Mouse (Mus musculus) testis, adult 2 months (tissue): ENCODE results near the gene Gm20388.

Source experiments
- CTCF ChIP-seq: fragments of 200-500 bp; IDR thresholded peaks from 2 replicates; pipeline ENCODE4 v1.5.1; 2012; ENCODE audit warnings: low read depth, mild to moderate bottlenecking, inconsistent platforms, low read length, moderate library complexity; ENCODE audit not compliant: control insufficient read depth, insufficient read depth, insufficient replicate concordance
- POLR2A ChIP-seq: fragments of 200-500 bp; IDR thresholded peaks from 2 replicates; pipeline ENCODE4 v1.6.1; 2012; ENCODE audit warnings: low read depth, mild to moderate bottlenecking, inconsistent platforms, low read length, moderate library complexity; ENCODE audit not compliant: control insufficient read depth

DNA sequence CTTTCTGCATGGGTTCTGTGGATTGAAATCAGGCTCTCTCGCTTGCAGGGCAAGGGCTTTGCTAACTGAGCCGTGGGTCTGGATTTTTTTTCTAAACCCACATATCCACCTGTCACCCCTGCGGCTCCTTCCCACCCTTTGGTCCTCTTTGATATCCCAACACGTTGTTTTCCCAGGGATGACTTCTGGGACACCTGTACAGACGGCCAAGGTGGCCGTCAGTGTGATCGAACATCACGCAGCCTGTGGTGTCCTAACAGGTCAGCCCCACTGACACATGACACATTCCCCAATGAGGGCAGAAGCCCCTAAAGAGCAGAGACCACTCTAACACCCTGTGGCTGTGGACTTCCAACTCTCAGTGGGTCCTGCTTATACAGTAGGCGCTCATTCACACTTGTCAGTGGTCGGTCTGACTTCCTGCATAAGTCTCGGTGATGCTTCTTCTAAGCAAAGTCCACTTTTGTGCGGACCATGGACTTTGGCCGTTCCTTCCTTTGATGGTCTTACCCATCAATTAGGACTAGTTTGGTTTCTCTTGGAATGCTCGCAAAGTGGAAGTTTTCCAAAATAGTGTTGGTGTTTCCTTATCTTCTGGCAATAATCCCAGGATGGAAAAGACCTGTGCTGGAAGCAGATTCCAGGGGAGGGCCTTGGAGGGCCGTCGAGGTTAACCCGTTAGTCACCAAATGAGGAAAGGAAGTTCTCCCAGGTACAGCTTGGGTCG lies 1751.2 kb downstream of the Gm20388 start:
- TF ChIP-seq CTCF (no peak), POLR2A (no peak)
